Mouse (Mus musculus) liver, embryonic 14.5 days (tissue): ENCODE results near the gene Fstl5.

Experiments
- CTCF ChIP-seq: IDR thresholded peaks from 2 replicates; pipeline ENCODE4 v1.5.1; 2016; ENCODE audit warnings: antibody characterized with exemption, low read depth, control low read depth
- EP300 ChIP-seq: IDR thresholded peaks from 2 replicates; pipeline ENCODE4 v1.6.1; 2016; ENCODE audit warnings: antibody characterized with exemption, low read depth

DNA sequence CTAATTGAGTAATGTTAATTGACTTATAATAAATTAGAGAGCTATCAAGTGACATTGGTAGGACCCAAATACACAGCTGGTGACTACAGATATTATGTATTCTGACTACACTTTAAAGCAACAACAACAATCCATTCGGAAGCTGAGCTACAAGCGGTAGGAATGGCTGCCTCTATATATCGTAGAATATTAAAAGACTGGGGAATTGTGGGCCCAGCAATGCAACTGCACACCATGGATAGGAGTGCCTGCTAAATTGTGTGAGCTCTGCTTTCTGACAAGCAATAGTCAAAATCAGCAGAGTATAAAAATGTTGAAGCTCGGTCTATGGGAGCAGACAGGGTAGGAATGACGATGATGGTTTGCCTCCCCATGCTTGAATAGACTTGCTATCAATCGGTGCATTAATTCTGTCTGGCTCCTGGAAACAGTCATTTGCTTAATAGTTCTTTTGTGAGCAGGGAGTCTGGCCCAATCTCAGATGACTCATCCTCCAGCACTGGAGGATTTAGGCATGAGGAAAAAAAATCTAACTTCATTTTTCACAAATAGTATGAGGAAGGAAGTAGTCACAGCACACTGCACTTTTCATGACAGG, 354.8 kb downstream of the Fstl5 start:
- TF ChIP-seq CTCF: no peak
- no peak for TF ChIP-seq EP300
